Mouse (Mus musculus) T-helper 17 cell (primary cell): ENCODE results near the gene Ccdc27.

ENCODE experiments used
- in situ Hi-C, 2 experiments: fragments of 300-600 bp; cut with MboI, MseI; formaldehyde crosslinking; loops; 1 replicate in 1 of 2; 2 replicates in 1 of 2; pipeline ENCODE4 v1.15.1; 2025; ENCODE audit warnings: high pct_unique_total_duplicates in 2 of 2

Gene Ccdc27

DNA sequence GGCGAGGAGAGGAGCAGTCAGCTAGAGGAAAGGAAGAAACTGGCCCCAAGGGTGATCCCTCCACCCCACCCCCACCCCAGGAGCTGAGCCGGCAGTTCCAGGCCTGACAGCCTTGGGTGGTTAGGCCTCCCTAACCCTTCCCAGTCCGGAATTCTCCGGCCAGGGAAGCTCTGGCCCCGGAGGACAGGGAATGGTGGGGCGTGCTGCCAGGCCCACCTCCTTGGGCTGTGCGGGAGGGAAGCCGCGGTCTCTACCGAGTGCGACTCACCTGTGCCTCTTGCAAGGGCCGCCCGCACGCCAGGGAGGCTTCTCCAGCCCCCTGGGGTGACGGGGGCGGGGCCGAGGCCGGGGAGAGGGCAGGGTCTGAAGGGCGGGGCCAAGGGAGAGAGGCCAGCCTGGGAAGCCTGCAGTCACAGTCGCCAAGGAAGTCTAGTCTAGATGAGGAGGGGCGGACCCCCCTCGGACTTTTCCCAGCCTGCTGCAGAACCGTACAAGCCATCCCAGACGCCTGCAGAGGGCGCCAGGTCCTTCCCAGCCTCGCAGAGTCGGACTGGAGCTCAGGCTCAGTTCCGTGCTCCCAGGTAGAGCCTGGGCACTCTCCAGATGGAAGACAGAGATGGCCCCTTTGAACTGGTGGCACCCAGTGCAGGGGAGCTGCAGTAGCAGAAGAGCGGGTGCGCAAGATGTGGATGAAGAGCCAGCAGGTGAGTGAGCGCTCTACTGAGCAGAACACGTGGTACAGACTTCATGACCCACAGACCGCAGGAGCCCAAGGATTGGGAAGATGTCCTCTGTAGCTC is 16.6 kb downstream of the Ccdc27 start, which contains the start of gene Smim1:
Gene Smim1, minus strand, starts transcription at position 590 of the 800 bp plus-strand sequence.
- in situ Hi-C loops, result no loop called here

DNA sequence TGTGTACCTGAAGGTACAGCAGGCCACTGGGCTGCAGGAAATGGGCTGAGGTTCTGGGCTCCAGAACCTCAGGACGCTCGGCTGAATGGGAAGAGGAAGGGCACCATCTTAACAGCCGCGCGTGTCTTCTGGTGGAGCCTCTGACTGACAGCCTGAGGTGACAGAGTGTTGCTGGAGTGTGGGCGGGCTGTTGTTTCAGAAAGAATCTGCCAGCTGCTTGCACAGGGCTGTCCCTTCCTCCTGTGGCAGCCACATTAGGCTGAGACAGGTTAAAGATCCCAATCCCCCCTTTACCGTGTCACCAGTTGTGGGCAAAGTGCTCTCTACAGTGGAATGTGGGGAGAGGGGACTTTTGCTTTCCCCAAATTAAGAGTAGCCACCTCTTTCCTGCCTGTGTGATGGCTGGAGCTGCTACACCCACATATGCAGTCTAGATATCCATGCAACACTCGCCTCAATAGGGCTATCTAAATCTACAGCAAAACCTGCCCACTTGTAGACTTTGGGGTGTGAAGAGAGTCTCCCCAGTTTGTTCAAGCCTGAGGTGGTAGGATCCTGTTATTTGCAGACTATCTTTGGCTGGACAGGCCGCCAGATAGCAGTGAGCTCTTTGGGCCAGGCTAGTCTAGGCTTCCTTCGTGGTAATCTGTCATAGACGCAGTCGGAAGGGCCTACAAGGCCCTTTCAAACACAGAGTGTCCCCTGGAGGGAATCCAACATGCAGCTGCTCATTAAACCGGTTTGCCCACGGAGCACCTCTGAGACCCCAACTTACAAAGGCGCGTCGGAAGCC is 17.6 kb downstream of the Ccdc27 start:
- in situ Hi-C loops, result no loop called here

DNA sequence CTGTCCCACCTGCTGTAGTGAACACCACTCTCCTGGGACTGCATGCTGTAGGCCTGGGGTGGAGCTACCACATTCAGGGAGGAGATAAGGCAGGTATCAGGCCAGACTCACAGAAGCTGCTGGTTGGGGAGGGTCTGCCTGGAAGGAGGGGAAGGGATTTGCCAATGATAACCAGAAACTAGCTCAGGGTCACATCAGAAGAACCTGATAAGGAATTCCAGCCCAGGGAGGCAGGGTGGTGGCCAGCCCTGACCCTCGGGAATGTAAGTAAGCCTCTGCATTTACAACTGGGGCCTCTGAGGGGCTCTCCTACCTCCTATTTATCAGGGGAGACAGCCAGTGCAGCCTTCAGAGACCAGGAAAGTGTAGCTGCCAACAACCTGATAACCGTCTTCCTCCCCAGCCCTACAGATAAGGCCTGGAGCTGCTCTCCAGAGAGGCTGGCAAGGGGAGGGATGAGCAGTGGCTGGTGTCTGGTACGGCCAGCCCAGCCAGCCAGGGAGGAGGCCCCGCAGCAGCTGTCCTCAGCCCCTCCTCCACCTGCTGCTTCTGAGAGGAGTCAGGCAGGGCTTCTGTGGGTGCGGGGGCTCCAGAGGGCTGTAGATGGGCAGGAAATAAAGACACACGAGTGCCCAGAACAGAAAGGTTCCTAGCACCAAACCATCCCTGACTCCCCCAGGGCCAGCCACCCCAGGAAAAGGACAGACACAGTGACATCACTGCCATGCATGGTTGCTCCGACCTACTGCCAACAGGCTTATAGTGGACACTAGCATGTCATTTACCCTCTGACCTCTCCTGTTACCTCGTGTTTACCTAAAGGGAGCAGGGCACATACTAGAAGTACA is 18.5 kb downstream of the Ccdc27 start:
- in situ Hi-C loops, result no loop called here

DNA sequence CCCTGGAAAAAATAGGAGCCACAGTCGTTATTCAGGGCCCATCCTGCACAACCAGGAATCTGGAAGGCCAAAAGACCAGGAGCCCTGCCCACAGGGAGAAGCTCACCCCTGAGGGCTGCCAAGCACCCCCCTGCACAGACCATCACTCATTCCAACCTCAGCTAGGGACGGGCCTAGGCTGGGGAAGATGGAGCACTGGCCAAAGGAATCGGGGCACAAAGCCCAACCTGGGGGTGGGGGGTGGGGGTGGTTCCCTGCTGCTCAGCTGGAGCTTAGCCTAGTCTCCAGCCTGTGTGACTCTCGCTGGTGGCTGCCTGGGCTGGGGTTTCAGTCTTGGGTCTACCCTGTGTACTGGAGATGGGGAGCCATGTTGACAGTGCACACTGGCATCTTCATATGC is 19.6 kb downstream of the Ccdc27 start:
- in situ Hi-C loops, result no loop called here

DNA sequence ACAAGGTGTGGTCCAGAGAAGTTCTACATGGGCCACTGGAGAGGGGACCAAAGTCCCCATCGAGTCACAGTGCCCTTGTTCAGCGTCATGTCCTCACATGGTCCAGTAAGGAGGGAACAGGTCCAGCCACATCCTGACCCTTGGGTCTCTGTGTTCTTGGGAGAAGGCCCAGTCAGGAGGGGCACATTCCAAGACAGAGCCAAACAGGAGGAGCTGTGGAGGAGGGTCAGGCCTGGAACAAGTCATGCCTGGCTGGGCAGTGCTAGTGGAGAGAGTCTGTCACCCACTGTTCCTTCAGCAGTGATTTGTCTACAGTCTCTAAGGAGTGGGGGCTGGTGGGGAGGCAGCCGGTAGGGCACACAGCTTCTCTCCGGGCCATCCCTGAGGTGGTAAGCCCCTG is 20.1 kb downstream of the Ccdc27 start:
- in situ Hi-C loops, result no loop called here

DNA sequence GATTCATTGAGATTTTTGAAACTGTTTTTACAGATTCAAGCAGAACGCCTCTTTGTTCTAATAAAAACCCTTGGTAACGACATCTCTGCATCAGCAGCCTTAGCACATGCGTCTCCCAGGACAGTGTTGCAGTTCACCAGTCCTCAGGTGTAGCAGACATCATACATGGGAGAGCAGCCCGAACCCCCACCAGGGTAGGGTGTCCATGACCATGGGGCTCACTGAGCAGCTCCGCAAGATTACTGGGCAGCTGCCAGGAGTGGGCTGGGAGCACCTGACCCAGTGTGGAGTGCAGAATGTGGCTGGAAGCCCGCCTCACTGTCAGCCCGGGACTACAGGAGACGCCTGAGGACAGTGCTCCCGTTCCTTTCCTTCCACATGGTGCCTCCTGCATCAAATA is 21.0 kb downstream of the Ccdc27 start:
- in situ Hi-C loops, result no loop called here

DNA sequence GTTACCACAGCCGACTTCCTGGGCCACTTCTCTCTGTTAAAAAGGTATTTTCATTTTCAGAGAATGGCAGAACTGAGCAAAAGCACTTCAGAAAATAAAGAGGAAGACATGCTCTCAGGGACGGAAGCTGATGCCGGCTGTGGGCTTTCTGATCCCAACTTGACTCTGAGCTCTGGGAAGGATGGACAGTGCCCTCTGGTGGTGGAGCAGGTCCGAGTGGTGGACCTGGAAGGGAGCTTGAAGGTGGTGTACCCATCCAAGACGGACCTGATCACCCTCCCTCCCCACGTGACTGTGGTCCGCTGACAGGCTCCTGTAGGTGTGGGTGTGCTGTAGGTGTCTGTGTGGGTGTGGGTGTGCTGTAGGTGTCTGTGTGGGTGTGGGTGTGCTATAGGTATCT is 22.9 kb downstream of the Ccdc27 start:
- in situ Hi-C loops, result no loop called here

DNA sequence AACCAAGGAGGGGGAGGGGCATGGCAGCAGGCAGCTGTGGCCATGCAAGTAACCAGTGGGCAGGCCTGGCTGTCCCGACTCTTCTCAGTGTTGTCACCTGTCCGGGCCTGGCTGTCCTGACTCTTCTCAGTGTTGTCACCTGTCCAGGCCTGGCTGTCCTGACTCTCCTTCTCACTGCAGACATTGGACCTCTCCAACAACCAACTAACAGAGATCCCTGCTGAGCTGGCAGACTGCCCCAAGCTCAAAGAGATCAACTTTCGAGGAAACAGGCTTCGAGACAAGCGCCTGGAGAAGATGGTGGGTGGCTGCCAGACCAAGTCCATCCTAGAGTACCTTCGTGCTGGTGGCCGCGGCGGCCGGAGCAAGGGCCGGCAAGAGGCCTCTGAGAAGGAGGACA is 27.0 kb downstream of the Ccdc27 start:
- in situ Hi-C loops, result no loop called here

DNA sequence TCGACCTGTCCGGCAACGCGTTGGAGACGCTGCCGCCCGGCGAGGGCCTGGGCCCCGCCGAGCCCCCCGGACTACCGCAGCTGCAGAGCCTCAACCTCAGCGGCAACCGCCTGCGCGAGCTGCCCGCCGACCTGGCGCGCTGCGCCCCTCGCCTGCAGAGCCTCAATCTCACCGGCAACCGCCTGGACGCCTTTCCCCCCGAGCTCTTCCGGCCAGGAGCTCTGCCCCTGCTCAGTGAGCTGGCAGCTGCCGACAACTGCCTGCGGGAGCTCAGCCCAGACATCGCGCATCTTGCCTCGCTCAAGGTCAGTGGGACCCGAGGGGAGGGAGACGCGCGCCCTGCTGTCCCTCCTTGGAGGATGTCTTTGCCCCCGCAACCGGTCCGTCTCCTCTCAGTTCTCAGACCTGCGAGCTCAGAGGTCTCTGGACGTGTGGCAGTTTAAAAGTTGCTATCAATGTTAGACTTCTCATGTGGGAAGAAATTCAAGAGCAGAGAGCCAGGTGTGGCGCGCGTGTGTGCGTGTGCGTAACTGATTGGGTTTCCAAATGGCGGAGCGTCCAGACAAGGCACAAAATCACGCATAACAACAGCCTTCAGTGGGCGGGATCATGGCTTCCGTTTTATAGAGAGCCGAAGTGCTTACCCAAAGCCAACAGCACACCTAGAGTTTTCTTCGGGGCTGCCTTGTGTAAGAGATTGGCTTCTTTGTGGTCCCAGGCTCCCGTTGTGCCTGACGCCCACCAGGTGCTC is 30.2 kb downstream of the Ccdc27 start:
- in situ Hi-C loops, result no loop called here

DNA sequence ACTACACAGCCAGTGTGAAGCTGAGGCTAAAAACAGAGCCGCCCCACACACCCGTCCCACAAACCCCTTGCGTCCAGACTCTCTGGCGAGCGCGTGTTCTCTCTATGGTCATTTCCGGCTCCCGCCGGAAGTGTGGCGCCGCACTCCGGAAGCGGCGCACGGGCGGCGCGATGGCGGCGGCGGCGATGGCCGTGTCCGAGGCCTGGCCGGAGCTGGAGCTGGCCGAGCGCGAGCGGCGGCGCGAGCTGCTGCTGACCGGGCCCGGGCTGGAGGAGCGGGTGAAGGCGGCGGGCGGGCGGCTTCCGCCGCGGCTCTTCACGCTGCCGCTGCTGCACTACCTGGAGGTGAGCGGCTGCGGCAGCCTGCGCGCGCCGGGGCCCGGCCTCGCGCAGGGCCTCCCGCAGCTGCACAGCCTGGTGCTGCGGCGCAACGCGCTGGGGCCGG is 30.8 kb downstream of the Ccdc27 start, which contains the start of gene Lrrc47:
Gene Lrrc47, plus strand, starts transcription at position 86 of the 444 bp plus-strand sequence.
- in situ Hi-C loops, result no loop called here

DNA sequence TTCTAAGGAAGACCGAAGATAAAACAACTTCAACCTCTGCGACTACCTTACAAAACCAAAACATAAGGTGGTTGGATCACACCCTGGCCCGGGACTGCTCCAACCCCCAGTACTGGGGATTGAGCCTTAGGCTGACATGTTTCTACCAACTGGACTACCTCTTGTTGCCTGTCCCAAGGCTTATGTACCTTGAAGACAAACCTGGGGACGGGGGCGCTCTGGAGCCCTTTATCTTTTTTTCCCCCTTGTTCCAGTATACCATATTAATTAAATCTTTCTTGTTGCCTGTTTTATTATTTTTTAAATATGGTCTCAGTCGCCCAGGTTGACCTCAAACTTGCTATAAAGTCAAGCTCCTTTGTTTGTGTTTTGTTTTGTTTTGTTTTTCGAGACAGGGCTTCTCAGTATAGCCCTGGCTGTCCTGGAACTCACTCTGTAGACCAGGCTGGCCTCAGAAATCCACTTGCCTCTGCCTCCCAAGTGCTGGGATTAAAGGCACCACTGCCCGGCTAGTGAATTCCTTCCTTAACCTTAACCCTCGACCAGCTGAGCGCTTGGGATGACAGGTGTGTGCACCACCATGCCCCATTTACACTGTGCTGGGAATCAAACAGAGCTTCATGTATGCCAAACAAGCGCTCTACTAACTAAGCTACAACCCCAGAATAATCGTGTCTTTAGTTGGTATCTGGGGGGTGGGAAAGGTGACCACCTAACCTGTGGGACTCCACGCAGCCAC is 31.4 kb downstream of the Ccdc27 start:
- in situ Hi-C loops, result no loop called here

DNA sequence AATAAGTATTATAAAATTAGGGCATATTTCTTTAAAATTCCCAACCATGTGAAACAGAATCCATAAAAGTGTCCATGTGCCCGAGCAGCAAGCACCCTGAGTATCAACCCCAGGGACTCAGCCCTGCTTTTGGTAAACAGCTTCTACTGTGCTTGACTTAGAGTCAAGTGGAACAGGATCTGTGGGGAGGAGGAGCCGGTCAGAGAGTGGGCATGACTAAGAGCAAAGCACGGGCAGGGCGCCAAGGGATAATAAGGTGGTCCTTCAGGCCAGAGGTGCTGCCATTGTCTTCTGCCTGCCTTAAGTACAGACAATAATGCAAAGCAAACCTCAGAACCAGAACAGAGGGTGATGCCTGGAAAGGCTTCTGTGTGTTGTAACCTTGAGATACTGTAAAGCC is 34.7 kb downstream of the Ccdc27 start:
- in situ Hi-C loops, result no loop called here

DNA sequence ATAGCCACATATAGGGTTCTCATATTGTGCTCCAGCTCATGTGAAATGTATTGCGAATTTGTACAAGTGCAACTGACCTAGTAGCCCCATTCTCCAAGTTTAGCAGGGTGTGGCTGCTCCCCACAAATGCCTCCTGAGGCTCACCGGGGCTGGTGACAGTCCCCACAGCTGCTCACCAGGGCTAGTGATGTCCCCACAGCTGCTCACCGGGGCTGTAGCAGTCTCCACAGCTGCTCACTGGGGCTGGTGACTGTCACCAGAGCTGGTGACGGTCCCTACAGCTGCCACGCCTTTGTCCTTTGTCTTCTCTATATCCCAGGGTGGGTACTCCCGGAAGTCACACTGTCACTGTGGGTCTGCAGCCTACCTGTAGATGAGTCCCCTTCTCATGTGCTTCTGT is 36.2 kb downstream of the Ccdc27 start:
- in situ Hi-C loops, result no loop called here

DNA sequence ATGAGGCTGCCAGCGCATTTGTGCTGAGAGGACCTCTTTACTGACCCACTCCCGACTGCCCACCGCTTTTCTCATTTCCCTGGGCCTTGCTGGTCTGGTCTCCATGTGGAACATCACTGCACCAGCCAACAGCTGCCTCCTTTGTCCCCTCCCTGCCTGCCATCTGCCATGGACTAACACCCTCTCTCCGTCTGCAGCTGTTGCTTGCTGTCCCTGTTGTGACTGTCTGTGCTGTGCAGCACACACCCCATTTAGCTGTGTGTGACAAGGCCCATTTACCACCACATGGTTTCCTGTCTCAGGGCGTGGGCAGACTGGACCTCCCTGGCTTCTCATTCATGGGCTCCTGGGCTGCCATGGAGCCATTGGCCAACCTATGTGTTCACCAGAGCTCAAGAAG is 37.0 kb downstream of the Ccdc27 start:
- in situ Hi-C loops, result no loop called here

DNA sequence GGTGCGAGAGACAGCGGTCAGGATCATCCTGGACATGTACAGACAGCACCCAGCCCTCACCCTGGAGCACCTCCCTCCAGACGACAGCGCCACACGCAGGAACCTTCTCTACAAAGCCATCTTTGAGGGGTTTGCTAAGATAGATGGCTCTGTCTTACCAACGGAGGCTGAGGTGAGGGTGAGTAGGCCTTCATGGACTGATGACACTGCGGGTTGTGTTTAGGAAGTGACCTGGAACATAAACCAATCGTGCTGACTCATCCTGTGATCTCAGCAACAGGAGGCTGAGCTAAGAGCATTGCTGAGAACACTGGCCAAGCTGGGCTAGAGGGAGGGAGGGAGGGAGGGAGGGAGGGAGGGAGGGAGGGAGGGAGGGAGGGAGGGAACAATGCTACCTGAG is 49.0 kb downstream of the Ccdc27 start:
- in situ Hi-C loops, result no loop called here

DNA sequence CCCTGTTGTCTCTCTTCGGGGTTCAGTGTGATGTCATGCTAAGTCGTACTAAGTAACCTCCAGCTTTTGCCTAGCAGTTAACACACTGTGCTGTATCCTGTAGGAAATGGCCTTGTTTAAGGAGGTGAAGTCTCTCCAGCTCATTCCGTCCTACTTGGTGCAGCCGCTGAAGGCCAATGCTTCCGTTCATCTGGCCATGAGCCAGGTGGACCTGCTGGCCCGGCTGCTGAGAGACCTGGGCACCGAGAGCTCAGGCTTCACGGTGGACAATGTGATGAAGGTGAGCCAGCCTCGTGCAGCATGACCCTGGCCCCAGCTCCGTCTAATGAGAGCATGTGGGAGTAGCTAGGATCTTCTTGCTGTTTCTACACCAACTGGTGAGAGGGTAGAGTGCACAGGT is 49.8 kb downstream of the Ccdc27 start:
- in situ Hi-C loops, result no loop called here

DNA sequence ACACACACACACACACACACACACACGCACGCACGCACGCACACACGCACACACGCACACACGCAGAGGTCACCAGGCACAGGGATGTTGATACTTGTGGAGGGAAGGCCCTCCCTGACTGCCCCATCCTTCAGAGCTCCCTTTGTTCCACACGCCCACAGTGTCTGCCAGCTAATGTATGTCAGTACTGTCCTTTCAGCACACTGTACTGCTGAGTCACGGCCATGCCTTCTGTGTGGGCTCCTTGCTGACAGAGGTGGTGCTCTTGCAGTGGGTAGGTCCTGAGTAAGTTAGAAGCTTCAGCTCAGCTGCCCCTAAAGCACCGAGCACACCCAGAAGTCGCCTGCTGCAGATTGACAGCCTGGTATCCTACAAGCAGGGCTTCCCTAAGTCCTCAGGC is 62.0 kb downstream of the Ccdc27 start:
- in situ Hi-C loops, result loop anchor here in 1 of 2 experiments (5.0 kb wide), 1 partner anchor 53 kb away; no protein-coding TSS in a partner anchor

DNA sequence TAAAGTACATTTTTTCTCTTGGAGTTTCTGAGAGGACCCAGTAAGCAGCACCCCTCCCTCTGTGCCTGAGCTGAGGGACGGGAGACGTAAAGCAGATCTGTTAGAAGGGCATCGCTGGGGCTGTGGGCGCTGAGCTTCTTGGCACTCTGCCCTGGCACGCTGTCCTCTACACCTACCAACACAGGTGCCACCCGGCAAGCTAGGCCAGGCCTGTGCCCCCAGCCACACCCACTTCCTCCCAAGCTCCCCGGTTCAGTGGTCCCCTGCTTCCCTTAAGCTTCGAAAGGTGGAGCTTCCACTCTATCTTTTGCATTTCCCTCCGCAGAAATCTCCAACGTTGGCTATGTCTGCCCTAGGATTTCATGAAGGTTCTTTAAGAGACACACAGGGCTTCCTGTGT is 63.2 kb downstream of the Ccdc27 start:
- in situ Hi-C loops, result no loop called here
